ENCODE assay signal across 9 mouse cellular contexts in genomic region chr12:26191268-26191981, GRCm38 (mm10).
DNase-seq lines count a peak whose midpoint lies in the region; ATAC-seq lines count a peak whose summit lies in the region.
"Had no signal": no experiment of that assay in that cellular context is flagged by ENCODE, and none has a peak within 500 bp of the region (broad histone marks: within the 10 kb centered on the region; RNA-seq: fewer than 3 reads in every experiment).

No protein-coding gene starts in this region.

- no peaks in the 10 kb centered on the region for H3K27me3 ChIP-seq in megakaryocyte, embryonic 14.5 days (replicated peaks)
- H3K27me3 ChIP-seq in hindbrain, embryonic 14.5 days (ENCODE audit: control insufficient read depth, insufficient read depth, low read length), result no peaks in the 10 kb centered on the region
- no peaks in the 10 kb centered on the region for H3K27me3 ChIP-seq in neural tube, embryonic 13.5 days

- peak overlapping the region; percentile 14 for H3K4me3 ChIP-seq in megakaryocyte, embryonic 14.5 days (replicated peaks)
- no peak overlapping the region for H3K4me3 ChIP-seq in hindbrain, embryonic 14.5 days (replicated peaks; ENCODE audit: low read length)
- H3K4me3 ChIP-seq in neural tube, embryonic 13.5 days, result no peak overlapping the region
- H3K4me3 ChIP-seq: myocyte had no signal

- H3K36me3 ChIP-seq in megakaryocyte, embryonic 14.5 days (replicated peaks; ENCODE audit: low read length), result no peaks in the 10 kb centered on the region
- no peaks in the 10 kb centered on the region for H3K36me3 ChIP-seq in hindbrain, embryonic 14.5 days (replicated peaks; ENCODE audit: control insufficient read depth, insufficient read depth)
- H3K36me3 ChIP-seq in neural tube, embryonic 13.5 days, result no peaks in the 10 kb centered on the region

- no peak overlapping the region for H3K4me2 ChIP-seq in hindbrain, embryonic 14.5 days (replicated peaks)
- H3K4me2 ChIP-seq in neural tube, embryonic 13.5 days, result no peak overlapping the region

- H3K4me1 ChIP-seq in megakaryocyte, embryonic 14.5 days, result peaks cover 9% of the 10 kb centered on the region
- H3K4me1 ChIP-seq in hindbrain, embryonic 14.5 days (replicated peaks; ENCODE audit: control insufficient read depth, insufficient read depth, low read length), result peaks cover 11% of the 10 kb centered on the region
- H3K4me1 ChIP-seq in neural tube, embryonic 13.5 days (replicated peaks), result peaks cover 12% of the 10 kb centered on the region

- peaks cover 7% of the 10 kb centered on the region; the same call in 1 of the 2 replicates for H3K9me3 ChIP-seq in megakaryocyte, embryonic 14.5 days
- no peaks in the 10 kb centered on the region for H3K9me3 ChIP-seq in hindbrain, embryonic 14.5 days (ENCODE audit: control insufficient read depth, low read length)
- H3K9me3 ChIP-seq in neural tube, embryonic 13.5 days, result no peaks in the 10 kb centered on the region

- 21% methylated on average over 15 of the region's 15 CpGs for WGBS in hindbrain, embryonic 14.5 days
- 27% methylated on average over 15 of the region's 15 CpGs for WGBS in neural tube, embryonic 13.5 days

- intact Hi-C loops in gastrocnemius, postnatal 36 days (cut with DNase I), result no loop called here

- no peak overlapping the region for H3K9ac ChIP-seq in hindbrain, embryonic 14.5 days
- no peak overlapping the region for H3K9ac ChIP-seq in neural tube, embryonic 13.5 days

- peak; percentile 37 to 51 for DNase-seq in adrenal gland, adult (ENCODE audit: inconsistent age in 2 of 2, low spot score in 1 of 2)
- DNase-seq in adrenal gland, postnatal 4 days (ENCODE audit: low spot score in 2 of 2), result no peak
- peak; percentile 58 for DNase-seq in hindbrain, embryonic 14.5 days (ENCODE audit: low spot score)
- DNase-seq in gastrocnemius, postnatal 36 days, result no peak
- no peak for DNase-seq in urinary bladder, postnatal 14 days (ENCODE audit: low spot score)

- ATAC-seq in megakaryocyte, adult 5-6 weeks (ENCODE audit: poor library complexity, severe bottlenecking), result no peak
- ATAC-seq in hindbrain, embryonic 14.5 days (ENCODE audit: low FRiP score), result peak; percentile 86
- peak; percentile 72; the same call in 1 of the 2 replicates for ATAC-seq in neural tube, embryonic 13.5 days (ENCODE audit: low read depth)

- peak overlapping the region; percentile 73 for H3K27ac ChIP-seq in hindbrain, embryonic 14.5 days
- 0 out of 2 replicates have a peak overlapping the region, but pooled peaks have one; percentile 14 for H3K27ac ChIP-seq in neural tube, embryonic 13.5 days (replicated peaks)

Comparison
In these comparisons a context has a peak if more than half of its experiments do, and no peak if none do; other contexts are left out.
1. DNase-seq: peak in adrenal gland, adult (2 of 2) and hindbrain, embryonic 14.5 days (single experiment); none in adrenal gland, postnatal 4 days (0 of 2), gastrocnemius, postnatal 36 days (0 of 2) and urinary bladder, postnatal 14 days (single experiment).